Mouse (Mus musculus) testis, adult 2 months (tissue): ENCODE measurements around the gene Gdap1l1.

Source experiments
- CTCF ChIP-seq: fragments of 200-500 bp; IDR thresholded peaks from 2 replicates; pipeline ENCODE4 v1.5.1; 2012; ENCODE audit warnings: low read depth, mild to moderate bottlenecking, inconsistent platforms, low read length, moderate library complexity; ENCODE audit not compliant: control insufficient read depth, insufficient read depth, insufficient replicate concordance
- POLR2A ChIP-seq: fragments of 200-500 bp; IDR thresholded peaks from 2 replicates; pipeline ENCODE4 v1.6.1; 2012; ENCODE audit warnings: low read depth, mild to moderate bottlenecking, inconsistent platforms, low read length, moderate library complexity; ENCODE audit not compliant: control insufficient read depth

GRCm38 (mm10) chr2:163493031-163493430 lies 54.8 kb downstream of the Gdap1l1 start:
- no peak for TF ChIP-seq CTCF
- no peak for TF ChIP-seq POLR2A
